Mouse (Mus musculus) stomach, embryonic 15.5 days (tissue): ENCODE data around the gene Ubap1l. TPM values are rescaled to one million over a fixed set of nuclear protein-coding genes. Genes with fewer than 3 reads are reported as not detected.
"Not testable (repeated sequence)": the region's sequence is repeated elsewhere in the genome, so short reads cannot be mapped to it uniquely, and the experiment has no call there.

Source experiments
- ATAC-seq: fragments of 200-750 bp; cut with Nextera tagmentation; 2 replicates; pipeline ENCODE4 v1.8.0; 2017; ENCODE audit warnings: low read depth, moderate number of reproducible peaks, moderate TSS enrichment; ENCODE audit not compliant: insufficient read depth, low FRiP score
- H3K27ac ChIP-seq: fragments of 300-500 bp; sonication (generic); 2 replicates; pipeline ENCODE4 v1.5.1; 2015; ENCODE audit warnings: mild to moderate bottlenecking, inconsistent platforms
- H3K27me3 ChIP-seq: fragments of 300-500 bp; sonication (generic); replicated peaks from 2 replicates; pipeline ENCODE4 v1.6.1; 2015; ENCODE audit warnings: inconsistent platforms
- H3K36me3 ChIP-seq: fragments of 300-500 bp; sonication (generic); 2 replicates; pipeline ENCODE4 v1.6.1; 2015; ENCODE audit warnings: inconsistent platforms
- H3K4me1 ChIP-seq: fragments of 300-500 bp; sonication (generic); 2 replicates; pipeline ENCODE4 v1.6.1; 2015; ENCODE audit warnings: inconsistent platforms
- H3K4me2 ChIP-seq: fragments of 300-500 bp; sonication (generic); 2 replicates; pipeline ENCODE4 v1.6.1; 2015; ENCODE audit warnings: mild to moderate bottlenecking, inconsistent platforms
- H3K4me3 ChIP-seq: fragments of 300-500 bp; sonication (generic); replicated peaks from 2 replicates; pipeline ENCODE4 v1.5.1; 2015; ENCODE audit warnings: inconsistent platforms
- H3K9ac ChIP-seq: fragments of 300-500 bp; sonication (generic); 2 replicates; pipeline ENCODE4 v1.6.1; 2015; ENCODE audit warnings: inconsistent platforms
- H3K9me3 ChIP-seq: fragments of 300-500 bp; sonication (generic); 2 replicates; pipeline ENCODE4 v1.6.1; 2016; ENCODE audit warnings: inconsistent platforms
- WGBS: fragments of 180-500 bp; shearing (Covaris S2); methylation state at CpG from one replicate; pipeline ENCODE4 v1.1.7; 2015; 5-methylcytosine and 5-hydroxymethylcytosine counted together
- polyA plus RNA-seq: library from polyadenylated mRNA; unstranded; fragments of >200 nt; fragmentation: Nextera tagmentation; extraction: Ambion mirVana; gene quantifications from 2 replicates; pipeline ENCODE4 v1.2.1, GENCODE M21; 2015

Ubap1l gene
- 0.31 TPM in 1 of 2 replicates, not detected in the other for polyA plus RNA-seq

DNA sequence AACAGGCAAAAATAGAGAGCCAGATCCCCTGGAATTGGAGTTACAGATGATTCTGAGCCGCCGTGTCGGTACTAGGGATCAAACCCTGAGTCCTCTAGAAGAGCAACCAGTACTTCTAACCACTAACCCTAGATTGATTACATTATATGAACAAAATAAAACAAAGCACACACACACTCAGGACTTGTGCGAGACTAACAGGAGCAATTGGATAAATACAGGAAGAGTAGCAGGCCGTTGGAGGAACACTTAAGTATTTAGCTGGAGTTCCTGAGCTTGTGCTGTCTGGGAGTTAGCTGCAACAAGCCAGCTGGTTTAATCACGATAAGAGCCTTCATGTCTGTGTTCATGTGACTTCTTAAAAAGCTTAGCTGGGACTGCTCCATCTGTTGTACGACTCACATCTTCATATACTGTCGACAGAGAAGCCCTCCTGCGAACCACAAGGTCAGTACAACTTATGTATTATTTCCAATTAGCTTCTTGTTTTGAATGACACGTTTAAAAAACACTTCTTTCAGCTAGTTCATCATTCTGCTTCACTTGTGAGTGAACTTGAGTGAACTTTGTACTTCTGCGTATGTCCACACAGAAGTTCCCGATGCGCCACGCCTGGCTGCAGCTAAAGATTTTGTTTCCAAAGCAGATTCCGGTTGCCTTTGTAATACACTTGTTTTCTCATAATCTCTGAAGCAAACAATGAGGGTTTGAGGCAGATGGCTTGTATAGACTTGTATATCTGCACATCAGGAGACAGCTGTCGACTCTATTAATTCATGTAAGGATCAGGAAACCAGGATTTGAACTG, at the start of gene Ubap1l:
Ubap1l (plus strand) TSS at position 401 of the 808 bp plus-strand sequence.
- WGBS: 63% methylated on average over 16 of the region's 16 CpGs
- ATAC-seq: no peak

DNA sequence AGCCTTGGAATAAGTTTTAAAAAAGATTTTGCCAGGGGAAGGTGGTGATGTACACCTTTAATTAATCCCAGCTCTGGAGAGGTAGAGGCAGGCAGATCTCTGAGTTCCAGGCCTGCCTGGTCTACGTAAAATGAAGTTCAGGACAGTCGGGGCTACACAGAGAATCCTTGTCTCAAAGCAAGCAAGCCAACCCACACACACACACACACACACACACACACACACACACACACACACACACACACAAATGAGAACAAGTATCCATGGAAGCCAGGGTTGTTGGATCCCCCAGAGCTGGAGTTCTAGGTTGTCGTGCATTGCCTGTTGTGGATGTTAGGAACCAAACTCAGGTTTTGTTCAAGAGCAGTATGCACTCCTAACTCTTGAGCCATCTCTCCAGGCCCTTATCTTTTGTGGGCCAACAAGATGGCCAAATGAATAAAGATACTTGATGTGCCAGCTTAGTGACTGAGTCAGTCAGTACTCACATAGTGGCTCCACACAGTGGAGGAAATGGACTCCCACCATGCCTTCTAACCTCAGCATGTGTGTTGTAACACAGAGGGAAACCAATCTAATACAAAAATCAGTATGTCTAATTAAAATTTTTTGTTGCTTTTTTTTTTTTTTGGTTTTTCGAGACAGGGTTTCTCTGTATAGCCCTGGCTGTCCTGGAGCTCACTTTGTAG, 48.0 kb upstream of the Ubap1l start:
- no peak overlapping the region for H3K9ac ChIP-seq
- no peaks in the 10 kb centered on the region for H3K4me1 ChIP-seq
- 94% methylated on average over 4 of the region's 4 CpGs for WGBS
- no peak overlapping the region for H3K27ac ChIP-seq
- H3K9me3 ChIP-seq: no peaks in the 10 kb centered on the region
- H3K36me3 ChIP-seq: peaks cover 22% of the 10 kb centered on the region
- ATAC-seq: no peak
- H3K4me3 ChIP-seq: no peak overlapping the region
- no peak overlapping the region for H3K4me2 ChIP-seq
- no peaks in the 10 kb centered on the region for H3K27me3 ChIP-seq

More for the DNA sequence above, at the start of gene Ubap1l:
- Histone ChIP-seq H3K4me2 (no peak within 1 kb of the TSS), H3K4me3 (no peak within 1 kb of the TSS), H3K9ac (no peak within 1 kb of the TSS), H3K27ac (no peak within 1 kb of the TSS), H3K4me1 (no peaks in the 10 kb centered on the region), H3K27me3 (no peaks in the 10 kb centered on the region), H3K9me3 (no peaks in the 10 kb centered on the region), H3K36me3 (peaks cover 22% of the 10 kb centered on the region)

DNA sequence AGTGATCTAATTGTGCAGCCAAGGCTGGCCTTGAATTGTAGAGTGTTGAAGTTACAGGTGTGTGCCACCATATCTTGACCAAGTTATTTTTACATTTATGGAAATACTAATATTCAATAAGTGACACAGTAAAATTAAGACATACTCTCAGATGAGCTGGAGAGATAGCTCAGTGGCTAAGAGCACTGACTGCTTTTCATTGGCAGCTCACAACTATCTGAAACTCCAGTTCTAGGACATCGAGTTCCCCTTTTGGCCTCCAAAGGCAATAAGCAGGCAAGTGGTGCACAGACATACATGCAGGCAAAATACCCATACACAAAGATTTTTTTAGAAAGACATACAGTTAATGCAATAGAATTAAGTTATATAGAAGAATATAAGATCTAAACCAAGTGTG, 47.0 kb upstream of the Ubap1l start:
- peaks cover 18% of the 10 kb centered on the region for H3K36me3 ChIP-seq
- whole genome bisulfite sequencing: 94% methylated on average over 1 of the region's 1 CpGs
- ATAC-seq: no peak
- no peak overlapping the region for H3K4me2 ChIP-seq
- no peaks in the 10 kb centered on the region for H3K4me1 ChIP-seq
- H3K9me3 ChIP-seq: no peaks in the 10 kb centered on the region
- no peak overlapping the region for H3K4me3 ChIP-seq
- H3K27me3 ChIP-seq: no peaks in the 10 kb centered on the region
- no peak overlapping the region for H3K9ac ChIP-seq
- no peak overlapping the region for H3K27ac ChIP-seq

DNA sequence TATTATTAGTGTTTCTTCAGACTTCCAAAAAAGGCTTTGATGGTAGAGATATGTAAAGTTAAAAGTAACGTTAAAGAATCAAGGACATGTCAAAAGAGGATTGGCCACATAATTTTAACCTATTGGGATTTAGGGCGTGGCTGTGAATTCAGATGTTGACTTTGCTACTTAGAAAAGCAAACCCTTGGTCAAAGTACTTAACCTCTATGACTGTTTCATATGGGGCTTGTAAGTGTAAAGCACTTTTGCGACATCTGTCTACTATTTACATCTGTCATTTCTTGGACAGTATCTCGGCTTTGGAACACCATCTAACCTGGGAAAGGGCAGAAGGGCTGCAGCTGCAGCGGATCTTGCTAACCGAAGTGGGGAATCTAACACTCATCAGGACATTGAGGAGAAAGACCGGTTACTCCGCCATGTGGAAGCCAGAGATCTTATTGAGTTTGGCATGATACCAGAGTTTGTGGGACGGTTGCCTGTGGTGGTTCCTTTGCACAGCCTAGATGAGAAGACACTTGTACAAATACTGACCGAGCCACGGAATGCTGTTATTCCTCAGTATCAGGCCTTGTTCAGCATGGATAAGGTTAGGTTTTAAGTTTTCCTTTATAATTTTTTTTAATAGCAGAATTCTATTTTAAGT, 38.5 kb upstream of the Ubap1l start:
- no peak overlapping the region for H3K27ac ChIP-seq
- H3K9ac ChIP-seq: no peak overlapping the region
- no peak for ATAC-seq
- no peak overlapping the region for H3K4me2 ChIP-seq
- no peaks in the 10 kb centered on the region for H3K27me3 ChIP-seq
- no peak overlapping the region for H3K4me3 ChIP-seq
- H3K36me3 ChIP-seq: peaks cover 25% of the 10 kb centered on the region
- no peaks in the 10 kb centered on the region for H3K9me3 ChIP-seq
- WGBS: 79% methylated on average over 11 of the region's 11 CpGs
- H3K4me1 ChIP-seq: no peaks in the 10 kb centered on the region

DNA sequence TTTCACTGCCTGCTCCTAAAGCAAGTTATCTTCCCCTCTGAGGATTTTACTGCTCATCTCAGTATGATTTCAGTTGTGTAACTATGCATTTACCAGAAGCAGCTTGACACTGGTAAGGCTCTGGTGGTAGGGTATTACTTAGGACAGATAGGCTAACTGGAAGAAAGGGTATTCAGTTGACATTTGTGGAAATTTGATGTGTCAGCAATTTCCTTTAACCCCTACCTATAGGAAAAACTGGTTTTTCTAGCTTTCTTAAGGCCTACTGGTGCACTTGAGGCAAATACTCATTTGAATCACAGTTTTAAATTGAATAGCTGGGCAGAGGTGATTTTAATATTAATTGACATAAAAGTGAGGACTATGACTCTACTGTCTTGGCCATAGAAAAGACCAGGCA, 34.9 kb upstream of the Ubap1l start:
- H3K27ac ChIP-seq: no peak overlapping the region
- no peak overlapping the region for H3K4me3 ChIP-seq
- ATAC-seq: no peak
- no peaks in the 10 kb centered on the region for H3K9me3 ChIP-seq
- no peaks in the 10 kb centered on the region for H3K27me3 ChIP-seq
- no peak overlapping the region for H3K4me2 ChIP-seq
- H3K36me3 ChIP-seq: peaks cover 26% of the 10 kb centered on the region
- H3K9ac ChIP-seq: no peak overlapping the region
- no peaks in the 10 kb centered on the region for H3K4me1 ChIP-seq

DNA sequence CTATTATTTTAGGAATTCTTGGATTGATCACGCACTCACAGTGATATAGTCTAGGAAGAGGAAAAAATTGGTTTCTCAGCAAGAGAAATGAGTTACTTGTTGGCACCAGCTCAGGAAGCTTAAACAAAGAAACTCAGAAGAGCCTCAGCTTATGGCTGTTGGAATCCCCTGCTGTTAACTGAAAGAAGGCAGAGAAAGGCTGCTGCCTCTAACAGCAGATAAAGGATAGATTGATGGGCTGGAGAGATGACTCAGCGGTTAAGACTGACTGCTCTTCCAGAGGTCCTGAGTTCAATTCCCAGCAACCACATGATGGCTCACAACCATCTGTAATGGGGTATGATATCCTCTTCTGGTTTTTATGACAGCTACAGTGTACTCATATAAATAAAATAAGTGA, 33.5 kb upstream of the Ubap1l start:
- H3K9ac ChIP-seq: no peak overlapping the region
- 92% methylated on average over 2 of the region's 2 CpGs for WGBS
- peaks cover 21% of the 10 kb centered on the region for H3K36me3 ChIP-seq
- no peaks in the 10 kb centered on the region for H3K9me3 ChIP-seq
- ATAC-seq: no peak
- no peak overlapping the region for H3K4me3 ChIP-seq
- no peaks in the 10 kb centered on the region for H3K4me1 ChIP-seq
- no peak overlapping the region for H3K4me2 ChIP-seq
- no peak overlapping the region for H3K27ac ChIP-seq
- no peaks in the 10 kb centered on the region for H3K27me3 ChIP-seq

DNA sequence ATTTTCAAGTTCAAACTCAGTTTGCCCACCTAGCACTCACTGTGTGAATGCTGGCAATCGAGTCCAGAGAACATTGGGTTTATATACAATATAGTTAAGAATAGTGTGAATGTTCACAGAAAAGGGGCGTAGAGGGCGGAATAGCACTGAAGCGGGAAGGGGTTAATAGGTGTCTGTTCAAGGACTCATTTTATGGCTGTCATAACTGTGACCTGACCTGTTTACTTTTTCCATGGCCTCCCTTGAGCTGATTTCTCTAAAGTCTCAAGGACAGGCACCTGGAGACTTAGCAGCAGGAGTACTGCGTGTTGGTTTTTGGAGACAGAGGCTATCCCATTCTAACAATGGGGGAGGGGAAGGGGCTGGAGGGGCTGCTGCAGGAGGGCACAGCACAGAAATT, 26.9 kb upstream of the Ubap1l start:
- no peaks in the 10 kb centered on the region for H3K36me3 ChIP-seq
- no peaks in the 10 kb centered on the region for H3K4me1 ChIP-seq
- H3K27ac ChIP-seq: no peak overlapping the region
- no peak overlapping the region for H3K4me2 ChIP-seq
- no peak overlapping the region for H3K9ac ChIP-seq
- no peaks in the 10 kb centered on the region for H3K27me3 ChIP-seq
- no peak for ATAC-seq
- no peak overlapping the region for H3K4me3 ChIP-seq
- 82% methylated on average over 5 of the region's 5 CpGs for WGBS
- H3K9me3 ChIP-seq: no peaks in the 10 kb centered on the region

DNA sequence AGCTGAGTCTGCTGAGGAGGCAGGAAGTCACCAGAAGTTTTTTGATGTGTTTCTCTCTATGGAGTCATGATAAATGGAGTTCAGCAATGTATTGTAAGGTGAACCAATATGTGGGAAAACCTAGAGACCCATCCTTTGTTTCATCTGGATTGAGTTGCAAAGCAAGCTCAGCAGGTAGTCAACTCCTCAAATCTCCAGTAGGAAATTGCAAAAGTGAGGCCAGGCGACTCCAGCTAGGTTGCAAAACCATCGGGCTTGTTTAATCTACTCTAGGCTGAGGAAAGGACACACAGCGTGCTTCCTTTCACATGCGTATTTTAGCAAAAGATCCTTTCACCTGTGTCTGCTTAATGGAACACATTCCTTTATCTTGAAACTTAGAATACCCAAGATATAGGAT, 21.7 kb upstream of the Ubap1l start:
- 87% methylated on average over 4 of the region's 4 CpGs for WGBS

DNA sequence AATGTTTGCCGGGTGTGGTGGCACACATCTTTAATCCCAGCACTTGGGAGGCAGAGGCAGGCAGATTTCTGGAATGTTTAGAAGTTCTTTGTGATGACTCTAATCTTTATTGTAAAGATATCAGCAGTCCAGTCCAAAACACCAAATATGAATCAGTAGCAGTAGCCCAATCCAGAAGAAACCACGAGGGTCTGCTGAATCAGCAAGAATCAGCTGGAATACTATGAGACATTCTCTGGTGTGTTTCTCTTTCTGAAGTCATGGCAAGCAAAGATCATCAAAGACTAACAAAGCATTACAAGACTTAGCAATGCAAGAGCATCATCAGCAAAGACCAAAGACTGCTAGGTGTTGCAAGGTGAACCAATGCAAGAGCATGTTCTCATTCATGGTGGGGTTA, 20.4 kb upstream of the Ubap1l start:
- H3K27ac ChIP-seq: no peak overlapping the region
- H3K9me3 ChIP-seq: no peaks in the 10 kb centered on the region
- 90% methylated on average over 2 of the region's 2 CpGs for WGBS
- H3K36me3 ChIP-seq: no peaks in the 10 kb centered on the region
- no peak overlapping the region for H3K4me3 ChIP-seq
- H3K4me2 ChIP-seq: no peak overlapping the region
- ATAC-seq: no peak
- H3K4me1 ChIP-seq: no peaks in the 10 kb centered on the region
- H3K9ac ChIP-seq: no peak overlapping the region
- H3K27me3 ChIP-seq: no peaks in the 10 kb centered on the region

More for the DNA sequence above, 21.7 kb upstream of the Ubap1l start:
- ATAC-seq: no peak
- Histone ChIP-seq H3K27ac (no peak overlapping the region), H3K36me3 (no peaks in the 10 kb centered on the region), H3K4me2 (no peak overlapping the region), H3K9ac (no peak overlapping the region), H3K4me1 (no peaks in the 10 kb centered on the region), H3K4me3 (no peak overlapping the region), H3K9me3 (no peaks in the 10 kb centered on the region), H3K27me3 (no peaks in the 10 kb centered on the region)

DNA sequence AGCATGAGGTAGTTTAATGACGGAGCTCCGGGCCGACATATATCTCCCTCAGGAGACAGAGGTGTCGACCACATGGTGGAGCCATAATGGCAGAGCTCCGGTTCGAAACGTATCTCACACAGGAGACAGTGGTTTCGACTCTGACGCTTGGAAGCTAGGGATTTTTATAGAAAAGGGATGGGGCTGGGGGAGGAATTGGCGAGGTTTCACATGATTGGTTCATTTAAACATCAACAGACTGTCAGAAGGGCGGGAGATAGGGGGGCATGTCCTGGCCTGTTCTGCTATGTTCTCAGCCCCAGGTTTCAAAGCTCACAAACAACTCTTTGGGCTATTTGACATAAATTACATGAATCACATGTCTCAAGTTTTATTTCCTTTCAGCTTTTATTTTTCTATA, 15.4 kb upstream of the Ubap1l start:
- not testable (repeated sequence) for H3K36me3 ChIP-seq, ATAC-seq, H3K9ac ChIP-seq, H3K27me3 ChIP-seq, H3K9me3 ChIP-seq
- H3K27ac ChIP-seq: peak overlapping the region; percentile 96
- peaks cover 11% of the 10 kb centered on the region for H3K4me1 ChIP-seq
- WGBS: 73% methylated on average over 11 of the region's 11 CpGs
- H3K4me2 ChIP-seq: peak overlapping the region; percentile 82
- peak overlapping the region; percentile 71 for H3K4me3 ChIP-seq

DNA sequence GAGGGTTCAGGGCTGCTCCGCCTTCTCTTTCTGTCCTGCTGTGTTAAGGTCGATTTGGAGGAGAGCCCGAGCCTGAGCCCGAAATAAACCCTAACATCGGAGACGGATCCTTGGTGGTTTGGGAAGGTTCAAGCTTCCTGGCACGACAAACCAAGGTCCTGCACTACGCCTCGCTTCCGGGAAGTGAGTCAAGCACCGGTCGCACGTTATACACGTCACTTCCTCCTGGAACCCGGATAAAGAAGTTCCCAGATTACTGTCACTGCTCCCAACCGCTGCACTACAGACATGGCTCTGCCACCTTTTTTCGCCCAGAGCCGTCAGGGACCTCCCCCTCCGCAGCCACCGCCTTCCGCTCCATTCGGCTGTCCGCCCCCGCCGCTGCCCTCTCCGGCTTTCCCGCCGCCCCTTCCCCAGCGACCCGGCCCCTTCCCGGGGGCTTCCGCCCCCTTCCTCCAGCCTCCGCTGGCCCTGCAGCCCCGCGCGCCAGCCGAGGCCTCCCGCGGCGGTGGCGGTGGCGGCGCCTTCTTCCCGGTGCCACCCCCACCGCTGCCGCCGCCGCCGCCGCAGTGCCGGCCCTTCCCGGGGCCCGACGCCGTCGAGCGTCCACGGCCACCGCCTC, 14.9 kb upstream of the Ubap1l start, which contains the start of gene Pdcd7:
Pdcd7 (plus strand) TSS at position 251 of the 622 bp plus-strand sequence.
- H3K36me3 ChIP-seq: no peaks in the 10 kb centered on the region
- H3K9me3 ChIP-seq: no peaks in the 10 kb centered on the region
- peak; percentile 96 for ATAC-seq
- under 1% methylated on average over 56 of the region's 59 CpGs for WGBS
- no peaks in the 10 kb centered on the region for H3K27me3 ChIP-seq
- H3K4me3 ChIP-seq: peak within 1 kb of the TSS; percentile 71
- H3K9ac ChIP-seq: peak within 1 kb of the TSS; percentile 95
- peak within 1 kb of the TSS; percentile 82 for H3K4me2 ChIP-seq
- peak within 1 kb of the TSS; percentile 96 for H3K27ac ChIP-seq
- peaks cover 11% of the 10 kb centered on the region for H3K4me1 ChIP-seq
